Mouse (Mus musculus) brain, embryonic 14.5 days (tissue): ENCODE data around the gene Nrxn2.

ENCODE experiments used
- CTCF ChIP-seq: fragments of 200-500 bp; IDR thresholded peaks from 2 replicates; pipeline ENCODE4 v1.5.1; 2012; ENCODE audit warnings: inconsistent platforms, mild to moderate bottlenecking, moderate library complexity, borderline replicate concordance; ENCODE audit not compliant: insufficient read depth, insufficient read length; ENCODE audit errors: extremely low read depth
- POLR2A ChIP-seq: fragments of 200-500 bp; IDR thresholded peaks from 2 replicates; pipeline ENCODE4 v1.6.1; 2012; ENCODE audit warnings: mild to moderate bottlenecking, inconsistent platforms, borderline replicate concordance; ENCODE audit not compliant: poor library complexity, insufficient read depth, insufficient read length, severe bottlenecking; ENCODE audit errors: extremely low read depth

DNA sequence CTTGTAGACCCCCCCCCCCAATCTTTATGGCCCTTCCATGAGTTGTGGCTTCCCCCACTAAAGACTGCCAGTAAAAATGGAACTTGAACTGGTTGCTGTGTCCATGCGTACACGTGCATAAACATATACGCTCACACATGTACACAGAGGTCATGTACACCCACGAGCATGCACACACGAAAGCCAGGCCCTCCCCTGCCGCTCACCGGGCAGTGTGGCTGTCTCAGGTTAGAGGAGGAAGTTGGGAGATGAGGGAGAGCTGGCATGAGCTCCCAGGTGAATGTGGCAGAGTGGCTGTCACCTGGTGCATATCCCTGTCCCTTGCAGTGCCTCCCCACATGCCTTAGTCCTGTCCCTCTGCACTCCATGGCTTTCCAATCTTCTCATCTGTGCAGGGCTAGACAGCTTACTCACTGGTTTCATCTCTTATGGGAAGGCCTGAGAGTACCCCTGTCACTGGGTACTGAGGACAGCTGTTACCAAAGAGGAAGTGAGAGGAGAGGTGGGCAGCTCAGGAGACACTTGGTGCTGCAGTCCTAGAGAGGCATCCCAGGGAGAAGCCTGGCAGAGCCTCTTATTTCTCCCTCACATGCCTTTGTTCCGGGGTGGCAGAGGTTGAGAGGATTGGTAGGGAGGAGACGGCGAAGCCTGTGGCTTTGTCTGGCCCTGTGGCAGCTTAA lies 35.6 kb downstream of the Nrxn2 start:
- TF ChIP-seq POLR2A (no peak), CTCF (no peak)
